Mouse (Mus musculus) intestine, embryonic 15.5 days (tissue): Measurements from ENCODE around the gene Olfr198. TPM values are rescaled to one million over a fixed set of nuclear protein-coding genes. Genes with fewer than 3 reads are reported as not detected.
"Not testable (repeated sequence)": the region's sequence is repeated elsewhere in the genome, so short reads cannot be mapped to it uniquely, and the experiment has no call there.

ENCODE experiments used
- ATAC-seq: fragments of 200-750 bp; cut with Nextera tagmentation; 2 replicates; pipeline ENCODE4 v1.8.0; 2017; ENCODE audit warnings: moderate TSS enrichment, moderate library complexity
- H3K27ac ChIP-seq: fragments of 300-500 bp; sonication (generic); 2 replicates; pipeline ENCODE4 v1.5.1; 2015; ENCODE audit warnings: mild to moderate bottlenecking, inconsistent platforms
- H3K27me3 ChIP-seq: fragments of 300-500 bp; sonication (generic); replicated peaks from 2 replicates; pipeline ENCODE4 v1.6.1; 2015; ENCODE audit warnings: inconsistent platforms
- H3K36me3 ChIP-seq: fragments of 300-500 bp; sonication (generic); 2 replicates; pipeline ENCODE4 v1.6.1; 2015; ENCODE audit warnings: inconsistent platforms
- H3K4me1 ChIP-seq: fragments of 300-500 bp; sonication (generic); replicated peaks from 2 replicates; pipeline ENCODE4 v1.6.1; 2015; ENCODE audit warnings: inconsistent platforms
- H3K4me2 ChIP-seq: fragments of 300-500 bp; sonication (generic); replicated peaks from 2 replicates; pipeline ENCODE4 v1.6.1; 2015; ENCODE audit warnings: mild to moderate bottlenecking, inconsistent platforms
- H3K4me3 ChIP-seq: fragments of 300-500 bp; sonication (generic); replicated peaks from 2 replicates; pipeline ENCODE4 v1.5.1; 2015; ENCODE audit warnings: inconsistent platforms
- H3K9ac ChIP-seq: fragments of 300-500 bp; sonication (generic); 2 replicates; pipeline ENCODE4 v1.6.1; 2015; ENCODE audit warnings: inconsistent platforms
- H3K9me3 ChIP-seq: fragments of 300-500 bp; sonication (generic); 2 replicates; pipeline ENCODE4 v1.6.1; 2016; ENCODE audit warnings: inconsistent platforms
- WGBS: fragments of 180-500 bp; shearing (Covaris S2); methylation state at CpG from one replicate; pipeline ENCODE4 v1.1.7; 2015; 5-methylcytosine and 5-hydroxymethylcytosine counted together
- polyA plus RNA-seq: library from polyadenylated mRNA; unstranded; fragments of >200 nt; fragmentation: Nextera tagmentation; extraction: Ambion mirVana; gene quantifications from 2 replicates; pipeline ENCODE4 v1.2.1, GENCODE M21; 2015

Olfr198 gene
- not detected in 2 replicates for polyA plus RNA-seq

DNA sequence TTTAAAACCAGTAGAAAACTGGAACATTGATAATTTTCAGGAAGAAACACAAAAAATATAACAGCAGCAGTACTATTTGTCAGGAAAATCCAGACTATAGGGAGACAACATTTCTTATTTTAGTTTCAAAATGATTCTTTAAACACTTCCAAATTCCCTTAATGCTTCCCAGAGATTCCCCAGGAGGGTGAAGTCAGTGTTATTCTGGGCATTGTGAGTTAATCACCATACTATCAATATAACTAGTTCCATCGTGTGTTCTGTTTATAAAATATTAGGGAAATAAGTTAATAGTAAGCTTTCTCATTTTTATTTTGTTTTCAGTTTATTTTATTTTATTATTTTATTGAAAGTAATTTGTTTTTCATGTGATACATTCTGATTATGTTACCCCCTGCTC, at the start of gene Olfr198:
TSS of gene Olfr198 (minus strand) at position 101 of the 400 bp plus-strand sequence.
- H3K9ac ChIP-seq, H3K27ac ChIP-seq, H3K27me3 ChIP-seq, H3K4me3 ChIP-seq, ATAC-seq, H3K9me3 ChIP-seq, H3K36me3 ChIP-seq, H3K4me1 ChIP-seq, H3K4me2 ChIP-seq: not testable (repeated sequence)
- 60% methylated on average over 1 of the region's 1 CpGs for WGBS

DNA sequence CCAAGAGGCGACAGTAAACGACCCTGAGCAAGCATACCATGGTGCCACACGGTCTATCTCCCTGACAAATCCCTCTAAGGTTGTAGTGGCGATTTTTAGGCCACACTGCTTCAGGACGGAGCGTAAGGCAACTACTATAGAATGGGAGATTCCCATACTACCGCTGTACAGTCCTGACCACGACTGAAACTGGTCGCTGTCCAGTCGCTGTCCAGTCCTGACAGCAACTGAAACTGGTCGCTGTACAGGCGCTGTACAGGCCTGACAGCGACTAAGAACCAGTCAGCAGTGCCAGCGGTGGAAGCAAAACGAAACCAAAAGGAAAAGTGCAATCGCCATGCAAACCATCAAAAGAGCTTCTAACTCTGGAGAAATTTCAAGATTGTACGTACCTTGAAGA, 46.4 kb upstream of the Olfr198 start:
- no peak overlapping the region for H3K9ac ChIP-seq
- H3K9me3 ChIP-seq, result no peaks in the 10 kb centered on the region
- no peak for ATAC-seq
- H3K27me3 ChIP-seq, result no peaks in the 10 kb centered on the region
- no peak overlapping the region for H3K27ac ChIP-seq
- no peaks in the 10 kb centered on the region for H3K36me3 ChIP-seq
- WGBS, result 84% methylated on average over 17 of the region's 17 CpGs
- no peaks in the 10 kb centered on the region for H3K4me1 ChIP-seq
- no peak overlapping the region for H3K4me2 ChIP-seq
- no peak overlapping the region for H3K4me3 ChIP-seq

DNA sequence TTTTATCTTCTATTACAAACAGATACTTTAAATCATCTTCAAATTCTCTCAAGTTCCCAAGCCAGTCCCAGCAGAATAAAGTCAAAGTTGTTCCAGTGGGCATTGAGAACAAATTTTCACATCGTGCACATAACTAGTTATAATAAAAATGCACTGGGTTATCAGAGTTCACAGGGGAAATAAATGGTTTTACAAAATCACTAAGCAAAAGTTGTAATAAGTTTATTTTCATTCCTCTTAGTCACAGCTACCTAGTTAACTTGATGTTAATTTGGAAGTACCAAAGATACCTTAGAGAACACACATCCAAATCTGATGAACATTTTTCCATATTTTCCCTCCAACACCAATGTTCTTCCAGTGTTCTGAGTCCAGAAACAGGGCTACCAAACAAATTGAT, 16.3 kb upstream of the Olfr198 start, which contains the start of gene Olfr199:
TSS of gene Olfr199 (minus strand) at position 101 of the 400 bp plus-strand sequence.
- H3K4me2 ChIP-seq, H3K27me3 ChIP-seq, ATAC-seq, H3K4me1 ChIP-seq, H3K36me3 ChIP-seq, H3K27ac ChIP-seq, H3K9me3 ChIP-seq, H3K9ac ChIP-seq, H3K4me3 ChIP-seq: not testable (repeated sequence)
- WGBS, result 81% methylated on average over 1 of the region's 1 CpGs

DNA sequence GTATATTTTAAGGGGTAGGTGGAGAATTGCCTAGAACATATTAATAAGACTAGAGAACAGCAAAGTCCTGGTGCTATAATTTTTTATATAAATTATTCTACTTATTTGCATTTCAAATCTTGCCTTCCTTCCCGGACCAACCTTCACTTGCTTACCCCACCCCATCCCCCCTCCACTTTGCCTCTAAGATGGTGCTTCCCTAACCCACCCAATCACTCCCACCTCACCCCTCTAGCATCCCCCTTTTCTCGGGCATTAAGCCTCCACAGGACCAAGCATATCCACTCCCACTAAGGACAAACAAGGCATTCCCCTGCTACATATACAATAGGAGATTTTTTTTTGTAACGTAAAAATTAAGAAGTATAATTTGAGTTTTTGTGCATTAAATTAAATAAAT, 14.5 kb upstream of the Olfr198 start:
- H3K27ac ChIP-seq, ATAC-seq, H3K4me3 ChIP-seq, H3K9me3 ChIP-seq, H3K36me3 ChIP-seq, H3K27me3 ChIP-seq, H3K4me2 ChIP-seq, H3K9ac ChIP-seq, H3K4me1 ChIP-seq: not testable (repeated sequence)
- WGBS, result 76% methylated on average over 3 of the region's 3 CpGs

DNA sequence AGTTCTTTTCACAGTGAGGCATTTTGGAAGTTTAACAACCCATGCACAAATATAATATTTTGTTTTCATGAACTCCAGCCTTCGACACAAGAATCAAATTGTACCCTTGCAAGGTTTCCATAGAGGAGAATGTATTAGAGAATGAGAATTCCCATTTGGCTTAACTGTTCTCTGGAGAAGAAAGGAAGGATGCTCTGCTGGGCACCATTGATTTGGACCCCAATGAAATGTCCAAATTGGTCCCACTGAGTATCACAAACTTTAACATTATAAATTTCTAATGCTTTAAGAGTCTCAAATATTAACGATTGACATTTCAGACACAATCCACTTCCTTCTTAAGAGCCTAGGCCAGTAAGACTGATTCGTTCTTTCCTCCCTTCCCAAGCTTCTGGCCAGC, 33.0 kb downstream of the Olfr198 start, which contains the start of gene Olfr196:
TSS of gene Olfr196 (minus strand) at position 101 of the 400 bp plus-strand sequence.
- Histone ChIP-seq H3K4me1 (no peaks in the 10 kb centered on the region), H3K9ac (no peak within 1 kb of the TSS), H3K27ac (no peak within 1 kb of the TSS), H3K36me3 (no peaks in the 10 kb centered on the region), H3K4me2 (no peak within 1 kb of the TSS), H3K4me3 (no peak within 1 kb of the TSS), H3K27me3 (no peaks in the 10 kb centered on the region), H3K9me3 (no peaks in the 10 kb centered on the region)
- WGBS, result 72% methylated on average over 3 of the region's 3 CpGs
- no peak for ATAC-seq

DNA sequence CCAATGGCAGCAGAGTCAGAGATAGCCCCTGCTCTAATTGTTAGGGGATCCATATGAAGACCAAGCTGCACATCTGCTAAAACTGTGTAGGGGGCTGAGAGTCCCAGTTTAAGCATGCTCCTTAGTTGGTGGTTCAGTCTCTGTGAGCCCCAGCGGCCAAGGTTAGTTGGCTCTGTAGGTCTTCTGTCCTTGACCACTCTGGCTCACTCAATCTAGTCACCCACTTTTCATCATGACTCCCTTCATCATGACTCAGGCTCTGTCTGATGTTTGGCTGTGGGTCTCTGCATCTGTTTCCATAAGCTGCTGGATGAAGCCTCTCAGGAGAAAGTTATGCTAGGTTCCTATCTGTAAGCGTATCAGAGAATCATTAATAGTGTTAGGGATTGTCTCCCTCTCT, 51.3 kb downstream of the Olfr198 start:
- H3K36me3 ChIP-seq, result no peaks in the 10 kb centered on the region
- no peak overlapping the region for H3K4me3 ChIP-seq
- H3K4me2 ChIP-seq, result no peak overlapping the region
- no peaks in the 10 kb centered on the region for H3K9me3 ChIP-seq
- no peak for ATAC-seq
- H3K9ac ChIP-seq, result no peak overlapping the region
- no peak overlapping the region for H3K27ac ChIP-seq
- WGBS, result 87% methylated on average over 2 of the region's 2 CpGs
- no peaks in the 10 kb centered on the region for H3K27me3 ChIP-seq
- H3K4me1 ChIP-seq, result no peaks in the 10 kb centered on the region

Other genes with a start within 250 kb of the Olfr198 start
- not detected in 2 replicates for gene Olfr183, start 208.2 kb downstream of the Olfr198 start, polyA plus RNA-seq
- not detected in 2 replicates for gene Olfr186, start 173.2 kb downstream of the Olfr198 start, polyA plus RNA-seq
- not detected in 2 replicates for gene Olfr187, start 163.8 kb downstream of the Olfr198 start, polyA plus RNA-seq
- not detected in 2 replicates for gene Olfr190, start 125.5 kb downstream of the Olfr198 start, polyA plus RNA-seq
- not detected in 2 replicates for gene Olfr191, start 113.7 kb downstream of the Olfr198 start, polyA plus RNA-seq
- gene Olfr193, start 91.7 kb downstream of the Olfr198 start, polyA plus RNA-seq, result not detected in 2 replicates
- not detected in 2 replicates for gene Olfr194, start 82.5 kb downstream of the Olfr198 start, polyA plus RNA-seq
- not detected in 2 replicates for gene Olfr195, start 56.5 kb downstream of the Olfr198 start, polyA plus RNA-seq
- not detected in 2 replicates for gene Olfr196, start 33.1 kb downstream of the Olfr198 start, polyA plus RNA-seq
- gene Olfr199, start 16.2 kb upstream of the Olfr198 start, polyA plus RNA-seq, result not detected in 2 replicates
- gene Olfr201, start 69.1 kb upstream of the Olfr198 start, polyA plus RNA-seq, result not detected in 2 replicates
- not detected in 2 replicates for gene Olfr202, start 83.3 kb upstream of the Olfr198 start, polyA plus RNA-seq
- not detected in 2 replicates for gene Olfr203, start 95.3 kb upstream of the Olfr198 start, polyA plus RNA-seq
- not detected in 2 replicates for gene Olfr204, start 114.7 kb upstream of the Olfr198 start, polyA plus RNA-seq
- not detected in 2 replicates for gene Olfr205, start 127.6 kb upstream of the Olfr198 start, polyA plus RNA-seq
- gene Olfr206, start 145.7 kb upstream of the Olfr198 start, polyA plus RNA-seq, result not detected in 2 replicates
- not detected in 2 replicates for gene Olfr209, start 160.5 kb upstream of the Olfr198 start, polyA plus RNA-seq
- 0.03 TPM in 1 of 2 replicates, not detected in the other for gene Gabrr3, start 203.8 kb upstream of the Olfr198 start, polyA plus RNA-seq